Mouse (Mus musculus): ENCODE measurements around the gene Naa11.

Naa11 gene

GRCm38 (mm10) chr5:97344144-97344543 is 48.0 kb downstream of the Naa11 start:
- no peak for DNase-seq

- no peak for DNase-seq
These were observed 57.4 kb downstream of the Naa11 start for GRCm38 (mm10) chr5:97334794-97335193.

Measured in lung, adult 18-20 months (tissue).